Mouse (Mus musculus) left cerebral cortex, adult 8-10 months (tissue): ENCODE measurements around the gene Fndc9. TPM values are rescaled to one million over a fixed set of nuclear protein-coding genes. Genes with fewer than 3 reads are reported as not detected.
A peak's percentile ranks its signal among the peaks of the same experiment; 100 is the strongest.

Source experiments
- DNase-seq, 2 experiments: peaks; one replicate each; pipeline ENCODE4 v3.0.0; 2022; ENCODE audit warnings: low spot score in 2 of 2
- total RNA-seq, 4 experiments: library from RNA; stranded (reverse); gene quantifications; 2 replicates each; pipeline ENCODE4 v1.2.4; 2022

Fndc9 gene
- total RNA-seq, 4 experiments from 2014 or later: 3.6 to 5.7 (median 4.2) TPM

DNA sequence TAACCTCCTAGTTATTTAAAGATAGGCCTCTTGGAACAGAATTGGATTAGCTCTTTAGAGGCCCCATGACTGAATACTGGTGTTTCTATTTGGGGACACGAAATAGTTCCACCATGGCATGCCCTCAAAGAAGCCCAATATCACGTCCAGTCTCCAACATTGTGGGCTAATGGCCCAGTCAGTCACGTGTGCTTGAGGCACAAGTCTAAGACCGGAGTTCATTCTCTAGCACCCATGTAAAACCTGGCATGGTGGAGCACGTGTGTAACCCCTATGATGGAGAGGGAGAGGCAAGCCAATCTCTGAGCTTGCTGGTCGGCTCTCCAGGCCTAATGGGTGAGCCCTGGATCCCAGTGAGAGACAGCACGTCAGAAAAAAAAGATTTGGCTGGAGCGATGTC is 40.8 kb downstream of the Fndc9 start:
- DNase-seq: no peak

DNA sequence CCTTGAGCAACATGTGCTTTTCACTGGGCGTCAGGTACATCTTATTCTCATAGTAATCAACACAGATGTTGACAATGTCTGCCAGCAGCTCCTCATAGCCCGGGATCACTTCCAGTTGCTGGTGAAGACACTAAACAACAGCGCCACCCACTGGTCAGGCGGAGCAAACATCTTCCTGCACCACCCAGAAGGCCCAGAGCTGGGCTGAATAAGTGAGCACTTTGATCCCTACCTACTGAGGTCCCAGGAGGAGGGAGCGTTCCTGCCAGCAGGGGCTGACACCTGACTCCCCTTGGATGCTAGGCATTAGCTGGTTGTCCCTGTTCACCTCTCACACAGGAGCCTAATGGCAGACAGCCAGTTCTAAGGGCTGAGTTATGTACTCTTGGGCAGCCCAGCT is 41.4 kb downstream of the Fndc9 start:
- no peak for DNase-seq

DNA sequence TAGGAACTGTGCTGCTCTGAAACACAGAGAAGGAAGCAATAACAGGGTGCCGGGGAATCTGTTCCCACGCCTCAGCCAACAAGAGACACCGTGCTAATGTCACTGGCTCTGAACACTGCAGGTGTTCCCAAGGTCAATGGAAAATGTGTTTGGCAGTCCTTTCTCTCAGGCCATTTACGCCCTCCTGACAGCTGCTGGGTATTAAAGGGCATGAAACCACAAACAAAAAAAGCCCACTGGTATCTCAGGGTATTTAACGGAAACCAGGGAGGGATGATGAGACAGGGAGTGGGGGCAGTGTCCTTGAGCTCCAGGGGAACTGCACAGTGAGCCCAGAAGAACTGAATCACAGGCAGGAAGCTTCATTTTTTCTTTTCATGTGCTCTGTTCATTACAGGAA is 42.8 kb downstream of the Fndc9 start:
- DNase-seq: no peak

DNA sequence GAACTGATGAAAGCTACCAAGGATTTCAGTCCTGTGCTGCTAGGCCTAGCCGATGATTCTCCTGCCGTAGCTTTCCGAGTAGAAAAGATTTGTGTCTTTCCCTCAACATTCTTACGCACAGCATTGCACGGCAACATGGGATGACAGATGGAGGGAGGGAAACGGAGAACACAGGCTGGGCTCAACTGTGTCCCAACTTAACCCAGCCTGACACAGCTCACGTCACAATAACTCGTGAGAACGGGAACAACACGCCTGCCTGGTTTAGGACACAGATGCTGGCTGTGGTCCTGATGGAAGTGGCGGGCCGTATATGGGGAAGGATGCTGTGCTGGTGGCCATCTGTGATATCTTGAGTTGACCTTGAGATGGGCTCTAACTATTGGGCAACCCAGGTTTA is 43.4 kb downstream of the Fndc9 start:
- DNase-seq: no peak

DNA sequence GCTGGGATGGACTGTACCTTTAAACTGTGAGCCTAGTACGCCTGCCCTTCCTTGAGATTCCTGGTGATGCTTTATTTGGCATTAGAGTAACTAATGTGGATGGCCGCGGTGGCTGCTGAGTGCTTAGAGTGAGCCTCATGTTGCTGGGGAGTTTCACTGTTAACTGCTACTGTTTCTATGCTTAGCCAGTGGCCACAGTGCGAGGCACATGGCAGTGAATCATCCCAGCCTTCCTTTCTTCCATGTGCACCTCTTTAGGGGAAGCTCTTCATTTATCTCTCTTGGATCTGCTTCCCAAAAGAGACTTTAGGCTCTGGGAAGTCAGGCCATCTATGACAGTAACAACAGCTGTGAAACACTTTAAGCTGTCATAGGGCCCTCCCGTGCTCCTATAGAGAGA is 47.3 kb downstream of the Fndc9 start:
- no peak for DNase-seq

DNA sequence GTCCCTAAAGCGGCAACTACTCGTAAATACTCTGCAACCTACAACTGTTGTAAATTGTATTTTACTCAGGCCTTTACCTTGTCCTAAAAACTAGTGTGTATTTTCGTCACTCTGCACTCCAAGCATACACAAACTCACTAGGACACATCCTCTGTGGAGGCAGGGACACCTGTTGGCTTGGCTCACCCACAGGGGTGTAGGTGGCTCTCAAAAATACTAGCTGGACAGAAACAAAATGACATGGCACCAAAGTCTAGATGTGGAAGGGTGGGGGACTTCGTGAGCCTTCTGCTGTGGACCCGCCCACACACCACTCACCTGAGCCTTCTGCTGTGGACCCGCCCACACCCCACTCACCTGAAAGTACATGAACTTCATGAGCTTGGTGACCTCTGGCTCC is 48.5 kb downstream of the Fndc9 start:
- DNase-seq: peak in 1 of 2 experiments; percentile 71

DNA sequence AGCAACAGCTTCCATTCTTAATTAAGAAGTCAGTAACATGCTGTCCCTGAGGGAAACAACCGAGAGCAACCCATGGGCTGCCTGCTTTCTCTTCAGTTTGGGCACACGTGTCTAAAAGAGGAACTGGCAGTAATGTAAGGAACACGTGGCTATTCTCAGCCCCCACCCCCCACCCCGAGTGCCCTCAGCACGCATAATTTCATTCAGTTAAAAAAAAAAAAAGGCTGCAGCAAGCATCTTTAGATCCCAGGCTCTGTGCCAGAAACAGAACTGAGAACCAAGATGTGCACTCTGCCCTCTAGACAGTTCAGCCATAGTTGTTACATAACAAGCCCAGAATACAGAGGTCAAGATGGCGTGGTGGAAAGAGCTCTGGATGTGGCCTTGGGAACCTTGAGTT is 51.5 kb downstream of the Fndc9 start:
- DNase-seq: no peak

DNA sequence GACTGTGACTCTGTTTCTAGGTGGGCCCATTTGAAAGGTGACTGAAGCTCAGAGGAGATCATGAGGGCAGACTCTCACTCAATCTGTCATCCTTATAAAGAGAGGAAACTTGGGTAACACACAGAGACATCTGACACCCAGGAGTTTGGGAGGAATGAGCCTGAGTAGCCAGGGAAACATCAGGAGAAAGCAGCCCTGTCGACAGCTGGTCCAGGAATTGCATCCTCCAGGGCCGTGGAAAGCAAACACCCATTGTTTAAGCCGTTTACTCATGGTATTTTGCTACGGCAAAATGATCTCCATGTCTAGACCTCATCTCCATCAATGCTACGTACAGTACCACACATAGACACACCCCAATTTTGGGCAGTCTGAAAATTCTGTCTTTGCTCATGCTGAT is 52.8 kb downstream of the Fndc9 start:
- no peak for DNase-seq

DNA sequence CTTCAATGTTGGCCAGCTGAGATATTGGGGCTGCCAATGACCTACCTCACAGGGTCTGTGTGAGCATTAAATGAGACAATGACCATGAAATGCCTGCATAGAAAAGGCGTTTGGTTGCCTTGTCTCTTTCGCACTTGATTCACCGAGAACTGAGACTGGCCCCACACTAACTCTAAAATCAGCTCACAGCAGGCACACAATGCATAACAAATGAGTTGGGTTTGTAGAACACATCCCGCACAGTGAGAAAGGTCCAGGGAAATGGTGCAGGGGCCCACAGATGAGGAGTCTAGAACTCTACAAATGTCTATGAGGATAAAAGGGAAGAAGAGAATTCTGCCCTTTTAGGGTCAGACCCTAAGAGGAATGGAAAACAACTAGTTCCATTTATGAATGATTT is 53.7 kb downstream of the Fndc9 start:
- no peak for DNase-seq

Other genes with a start within 250 kb of the Fndc9 start
- gene Gm12166, start 183.2 kb upstream of the Fndc9 start, total RNA-seq: 1 to 10 TPM; 2.8 to 5.4 (median 3.2) TPM
- 10 to 100 TPM; 10.6 to 13.0 (median 10.9) TPM for gene Adam19, start 179.5 kb upstream of the Fndc9 start, total RNA-seq
- 1 to 10 TPM; 2.2 to 3.0 (median 2.6) TPM for gene Nipal4, start 69.0 kb upstream of the Fndc9 start, total RNA-seq
- 100 to 1,000 TPM; 534 to 625 (median 593) TPM for gene Cyfip2, start 77.3 kb downstream of the Fndc9 start, total RNA-seq
- 1 to 10 TPM in 1 of 4 experiments, under 1 TPM in 3; 0.64 to 1.1 (median 0.72) TPM for gene Itk, start 154.0 kb downstream of the Fndc9 start, total RNA-seq
- gene Fam71b, start 161.0 kb downstream of the Fndc9 start, total RNA-seq: not detected
- 10 to 100 TPM; 22.7 to 31.2 (median 25.8) TPM for gene Med7, start 201.4 kb downstream of the Fndc9 start, total RNA-seq
- 10 to 100 TPM in 1 of 4 experiments, 1 to 10 TPM in 3; 3.0 to 12.0 (median 6.1) TPM for gene Havcr2, start 219.4 kb downstream of the Fndc9 start, total RNA-seq